Mouse (Mus musculus): Measurements from ENCODE around the gene B4galt3.
"Not testable (repeated sequence)": the region's sequence is repeated elsewhere in the genome, so short reads cannot be mapped to it uniquely, and the experiment has no call there.

GRCm38 (mm10) chr1:171306157-171306556, 36.0 kb downstream of the B4galt3 start:
- not testable (repeated sequence) for TF ChIP-seq CTCF (IDR thresholded peaks at IDR 0.05; ENCODE audit: insufficient read depth, low read length); POLR2A (IDR thresholded peaks at IDR 0.05; ENCODE audit: borderline replicate concordance, extremely low read depth, low read depth, low read length)

Measured in lung, adult 2 months (tissue).